11 mouse cellular contexts compared by ENCODE assay signal in genomic region chr5:110204777-110205176, GRCm38 (mm10). TPM values are rescaled to one million over a fixed set of nuclear protein-coding genes. Genes with fewer than 3 reads are reported as not detected.
DNase-seq lines count a peak whose midpoint lies in the region; ATAC-seq and TF ChIP-seq lines count a peak whose summit lies in the region.
"Had no signal": no experiment of that assay in that cellular context is flagged by ENCODE, and none has a peak within 500 bp of the region (broad histone marks: within the 10 kb centered on the region; RNA-seq: fewer than 3 reads in every experiment).

No protein-coding gene starts in this region.

- no peak for ATAC-seq in kidney, embryonic 15.5 days (replicated peaks; ENCODE audit: low FRiP score)
- peak; percentile 43; the same call in 1 of the 2 replicates for ATAC-seq in megakaryocyte, adult 5-6 weeks (ENCODE audit: poor library complexity, severe bottlenecking)

- H3K27me3 ChIP-seq in kidney, adult 2 months (replicated peaks; ENCODE audit: control insufficient read depth, insufficient read depth, low read length): no peaks in the 10 kb centered on the region
- no peaks in the 10 kb centered on the region for H3K27me3 ChIP-seq in kidney, embryonic 15.5 days
- H3K27me3 ChIP-seq: stomach, embryonic 15.5 days had no signal

- H3K36me3 ChIP-seq in kidney, adult 2 months (ENCODE audit: control insufficient read depth, insufficient read depth, low read length): peaks cover 10% of the 10 kb centered on the region
- H3K36me3 ChIP-seq in kidney, embryonic 15.5 days: peaks cover 96% of the 10 kb centered on the region

- TF ChIP-seq POLR2A in kidney, adult 2 months (IDR thresholded peaks at IDR 0.05; ENCODE audit: low read depth, low read length): no peak

- H3K9me3 ChIP-seq in kidney, embryonic 15.5 days (replicated peaks): no peaks in the 10 kb centered on the region
- H3K9me3 ChIP-seq: hindbrain, embryonic 10.5 days; stomach, embryonic 15.5 days had no signal

- no peak overlapping the region for H3K4me3 ChIP-seq in kidney, adult 2 months (ENCODE audit: insufficient read depth, low read depth, low read length)
- H3K4me3 ChIP-seq in kidney, embryonic 15.5 days (replicated peaks): no peak overlapping the region
- H3K4me3 ChIP-seq: hindbrain, embryonic 10.5 days; stomach, embryonic 15.5 days had no signal

- no peak overlapping the region for H3K4me2 ChIP-seq in kidney, embryonic 15.5 days
- H3K4me2 ChIP-seq: stomach, embryonic 15.5 days had no signal

- H3K4me1 ChIP-seq in kidney, adult 2 months (ENCODE audit: control insufficient read depth, insufficient read depth, low read length): no peaks in the 10 kb centered on the region
- no peaks in the 10 kb centered on the region for H3K4me1 ChIP-seq in kidney, embryonic 15.5 days
- H3K4me1 ChIP-seq: hindbrain, embryonic 10.5 days; stomach, embryonic 15.5 days had no signal

- WGBS in kidney, adult 2 months: 77% methylated on average over 6 of the region's 6 CpGs
- WGBS in kidney, embryonic 15.5 days: 83% methylated on average over 6 of the region's 6 CpGs

- no peak overlapping the region for H3K9ac ChIP-seq in kidney, embryonic 15.5 days
- H3K9ac ChIP-seq: stomach, embryonic 15.5 days had no signal

- H3K27ac ChIP-seq in kidney, adult 2 months (ENCODE audit: insufficient read depth, low read depth, low read length): no peak overlapping the region
- H3K27ac ChIP-seq in kidney, embryonic 15.5 days: no peak overlapping the region
- H3K27ac ChIP-seq: hindbrain, embryonic 10.5 days; stomach, embryonic 15.5 days had no signal

- TF ChIP-seq CTCF in kidney, adult 2 months (conservative IDR thresholded peaks at IDR 0.05; ENCODE audit: insufficient read depth, insufficient read length, low read depth, low read length): peak; percentile 52

- DNase-seq in kidney, adult 2 months: no peak
- peak; percentile 34 for DNase-seq in A20 (ENCODE audit: low read depth, low spot score)
- peak; percentile 36 for DNase-seq in ES-CJ7 (ENCODE audit: low read depth, low spot score)
- no peak for DNase-seq in spleen, adult 18-20 months
- DNase-seq in cerebellum, postnatal 14 days: no peak
- DNase-seq in heart, adult 18-20 months: no peak
- DNase-seq: cerebellum, postnatal 10 days had no signal

RNA-seq across cellular contexts. Expression of gene Ankle2, which starts 26.0 kb away (rescaled TPM):
- 7.5 and 8.6 TPM in 2 replicates for polyA plus RNA-seq in kidney, adult 2 months (2012; rRNA removed)
- polyA plus RNA-seq in kidney, embryonic 15.5 days (2015; fragmentation: Nextera tagmentation; extraction: Ambion mirVana): 29.7 and 32.2 TPM in 2 replicates
- total RNA-seq in megakaryocyte, adult 5-6 weeks (2015): 59.7 and 62.4 TPM in 2 replicates
- total RNA-seq in megakaryocyte, adult 5-6 weeks (2017): 86.8 and 106 TPM in 2 replicates
- 10 to 100 TPM; 26.2 to 28.4 TPM for total RNA-seq in heart, adult 18-20 months (2021)

RNA-seq across cellular contexts. Expression of gene Golga3, which starts 28.3 kb away (rescaled TPM):
- polyA plus RNA-seq in kidney, adult 2 months (2012; rRNA removed): 7.8 and 8.6 TPM in 2 replicates
- 19.0 and 19.4 TPM in 2 replicates for polyA plus RNA-seq in kidney, embryonic 15.5 days (2015; fragmentation: Nextera tagmentation; extraction: Ambion mirVana)
- 11.9 and 12.6 TPM in 2 replicates for total RNA-seq in megakaryocyte, adult 5-6 weeks (2015)
- total RNA-seq in megakaryocyte, adult 5-6 weeks (2017): 22.7 and 24.6 TPM in 2 replicates
- 10 to 100 TPM; 48.3 to 51.2 TPM for total RNA-seq in heart, adult 18-20 months (2021)

Comparison
In these comparisons a context has a peak if more than half of its experiments do, and no peak if none do; other contexts are left out.
1. DNase-seq: peak in A20 (single experiment) and ES-CJ7 (single experiment); none in kidney, adult 2 months (single experiment), spleen, adult 18-20 months (0 of 2), cerebellum, postnatal 14 days (0 of 2) and heart, adult 18-20 months (0 of 2).